ENCODE assay signal across 8 mouse cellular contexts in genomic region chr12:112829244-112829864, GRCm38 (mm10). TPM values are rescaled to one million over a fixed set of nuclear protein-coding genes. Genes with fewer than 3 reads are reported as not detected.
DNase-seq lines count a peak whose midpoint lies in the region; ATAC-seq lines count a peak whose summit lies in the region.

TSS of gene Cdca4 (minus strand) at chr12:112829423.

- DNase-seq in CD8-positive naive resting alpha-beta T cell, adult 2 months (ENCODE audit: low read depth in 2 of 2, low spot score in 2 of 2): peak; percentile 95 to 96
- peak; percentile 96 for DNase-seq in c-Kit-positive CD71-negative TER-119-negative erythroid progenitor cells, embryonic 14.5 days (ENCODE audit: low read depth)
- peak; percentile 100 for DNase-seq in forebrain, embryonic 11.5 days (ENCODE audit: low spot score)
- DNase-seq in kidney, postnatal 36 days: peak; percentile 97 to 100
- DNase-seq in telencephalon, adult 2 months (ENCODE audit: low read depth, low spot score): peak; percentile 93

- H3K9me3 ChIP-seq in forebrain, embryonic 11.5 days (ENCODE audit: control insufficient read depth, low read length): no peaks in the 10 kb centered on the region
- H3K9me3 ChIP-seq in heart, embryonic 16.5 days (replicated peaks; ENCODE audit: control insufficient read depth, low read length): no peaks in the 10 kb centered on the region
- no peaks in the 10 kb centered on the region for H3K9me3 ChIP-seq in liver, embryonic 15.5 days (replicated peaks)
- H3K9me3 ChIP-seq in neural tube, embryonic 12.5 days: no peaks in the 10 kb centered on the region

- no peaks in the 10 kb centered on the region for H3K27me3 ChIP-seq in forebrain, embryonic 11.5 days (ENCODE audit: control insufficient read depth, insufficient read depth, low read length)
- H3K27me3 ChIP-seq in heart, embryonic 16.5 days (ENCODE audit: control insufficient read depth, insufficient read depth, low read length): no peaks in the 10 kb centered on the region
- H3K27me3 ChIP-seq in liver, embryonic 15.5 days: no peaks in the 10 kb centered on the region
- H3K27me3 ChIP-seq in neural tube, embryonic 12.5 days (replicated peaks): no peaks in the 10 kb centered on the region

- H3K36me3 ChIP-seq in forebrain, embryonic 11.5 days (ENCODE audit: control insufficient read depth, insufficient read depth, low read length): peaks cover 4% of the 10 kb centered on the region; the same call in 1 of the 2 replicates
- peaks cover 11% of the 10 kb centered on the region for H3K36me3 ChIP-seq in heart, embryonic 16.5 days (ENCODE audit: control insufficient read depth, insufficient read depth)
- H3K36me3 ChIP-seq in liver, embryonic 15.5 days (replicated peaks): peaks cover 39% of the 10 kb centered on the region
- H3K36me3 ChIP-seq in neural tube, embryonic 12.5 days: peaks cover 39% of the 10 kb centered on the region

- ATAC-seq in forebrain, embryonic 11.5 days (replicated peaks; ENCODE audit: low FRiP score): peak; percentile 97
- peak; percentile 96 for ATAC-seq in heart, embryonic 16.5 days (replicated peaks; ENCODE audit: extremely low read depth, insufficient read depth, low FRiP score)
- ATAC-seq in liver, embryonic 15.5 days (ENCODE audit: insufficient read depth): peak; percentile 97
- ATAC-seq in neural tube, embryonic 12.5 days (ENCODE audit: low FRiP score, low read depth): peak; percentile 96

- peak within 1 kb of the TSS; percentile 99 for H3K9ac ChIP-seq in forebrain, embryonic 11.5 days (ENCODE audit: low read length)
- peak within 1 kb of the TSS; percentile 94 for H3K9ac ChIP-seq in heart, embryonic 16.5 days (ENCODE audit: low read length)
- H3K9ac ChIP-seq in liver, embryonic 15.5 days: peak within 1 kb of the TSS; percentile 98
- H3K9ac ChIP-seq in neural tube, embryonic 12.5 days: peak within 1 kb of the TSS; percentile 96

- H3K4me2 ChIP-seq in forebrain, embryonic 11.5 days (ENCODE audit: low read depth, low read length, severe bottlenecking): peak within 1 kb of the TSS; percentile 91
- peak within 1 kb of the TSS; percentile 73 for H3K4me2 ChIP-seq in heart, embryonic 16.5 days (ENCODE audit: low read depth, low read length)
- peak within 1 kb of the TSS; percentile 86 for H3K4me2 ChIP-seq in liver, embryonic 15.5 days
- peak within 1 kb of the TSS; percentile 80 for H3K4me2 ChIP-seq in neural tube, embryonic 12.5 days (replicated peaks)

- H3K4me3 ChIP-seq in forebrain, embryonic 11.5 days (ENCODE audit: low read depth, low read length): peak within 1 kb of the TSS; percentile 68
- peak within 1 kb of the TSS; percentile 87 for H3K4me3 ChIP-seq in heart, embryonic 16.5 days (ENCODE audit: low read length)
- H3K4me3 ChIP-seq in liver, embryonic 15.5 days (replicated peaks): peak within 1 kb of the TSS; percentile 96
- H3K4me3 ChIP-seq in neural tube, embryonic 12.5 days: peak within 1 kb of the TSS; percentile 96

- 1% methylated on average over 61 of the region's 72 CpGs for WGBS in forebrain, embryonic 11.5 days
- under 1% methylated on average over 64 of the region's 72 CpGs for WGBS in heart, embryonic 16.5 days
- 1% methylated on average over 71 of the region's 72 CpGs for WGBS in liver, embryonic 15.5 days (ENCODE audit: insufficient replicate concordance)
- under 1% methylated on average over 72 of the region's 72 CpGs for WGBS in neural tube, embryonic 12.5 days

- H3K4me1 ChIP-seq in forebrain, embryonic 11.5 days (replicated peaks; ENCODE audit: control insufficient read depth, insufficient read depth, low read length): peaks cover 19% of the 10 kb centered on the region
- peaks cover 38% of the 10 kb centered on the region for H3K4me1 ChIP-seq in heart, embryonic 16.5 days (ENCODE audit: control insufficient read depth, insufficient read depth, low read length)
- H3K4me1 ChIP-seq in liver, embryonic 15.5 days (replicated peaks): peaks cover 76% of the 10 kb centered on the region
- H3K4me1 ChIP-seq in neural tube, embryonic 12.5 days: peaks cover 45% of the 10 kb centered on the region

- peak within 1 kb of the TSS; percentile 89 for H3K27ac ChIP-seq in forebrain, embryonic 11.5 days (ENCODE audit: low read depth, low read length)
- H3K27ac ChIP-seq in heart, embryonic 16.5 days (ENCODE audit: low read length): peak within 1 kb of the TSS; percentile 92
- peak within 1 kb of the TSS; percentile 94 for H3K27ac ChIP-seq in liver, embryonic 15.5 days (replicated peaks)
- peak within 1 kb of the TSS; percentile 75 for H3K27ac ChIP-seq in neural tube, embryonic 12.5 days

RNA-seq across cellular contexts. Expression of gene Cdca4, which starts in this region (rescaled TPM):
- 170 and 180 TPM in 2 replicates for polyA plus RNA-seq in forebrain, embryonic 11.5 days (2014; fragmentation: Nextera tagmentation; extraction: Ambion mirVana)
- polyA plus RNA-seq in heart, embryonic 16.5 days (2015; fragmentation: Nextera tagmentation; extraction: Ambion mirVana): 44.7 and 53.2 TPM in 2 replicates
- 62.9 and 67.0 TPM in 2 replicates for polyA plus RNA-seq in liver, embryonic 15.5 days (2015; fragmentation: Nextera tagmentation; extraction: Ambion mirVana)
- 103 and 109 TPM in 2 replicates for polyA plus RNA-seq in neural tube, embryonic 12.5 days (2016; fragmentation: Nextera tagmentation; extraction: Ambion mirVana)

Comparison
In these comparisons a context has a peak if more than half of its experiments do, and no peak if none do; other contexts are left out.
1. Peak in every context shown above with its lines: DNase-seq, ATAC-seq, H3K4me3 ChIP-seq and H3K27ac ChIP-seq.